Mouse (Mus musculus) layer of hippocampus, adult 11-12 months (tissue): ENCODE measurements around the gene Akap13.
"Not testable (repeated sequence)": the region's sequence is repeated elsewhere in the genome, so short reads cannot be mapped to it uniquely, and the experiment has no call there.

Experiments
- DNase-seq: peaks from one replicate; pipeline ENCODE4 v3.0.0; 2022; ENCODE audit warnings: low spot score

Gene Akap13

DNA sequence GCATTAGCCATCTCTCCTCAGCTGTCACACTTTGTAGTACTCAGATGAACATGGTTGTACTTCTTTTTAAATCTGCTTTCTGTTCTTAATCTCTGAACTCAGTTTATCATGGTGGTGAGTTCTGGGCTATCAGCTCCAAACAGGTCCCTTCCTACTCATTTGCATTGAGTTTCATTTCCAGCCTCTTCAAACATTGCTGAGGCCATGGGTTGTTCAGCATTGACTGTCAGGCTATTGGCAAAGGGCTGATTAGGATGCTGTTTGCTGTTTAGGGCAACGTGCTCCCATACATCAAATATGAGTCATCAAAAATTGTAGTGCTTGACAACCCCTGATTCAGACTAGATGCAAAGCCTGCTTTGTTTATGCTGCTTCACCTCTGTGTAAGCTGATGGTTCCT, 268.7 kb downstream of the Akap13 start:
- no peak for DNase-seq

DNA sequence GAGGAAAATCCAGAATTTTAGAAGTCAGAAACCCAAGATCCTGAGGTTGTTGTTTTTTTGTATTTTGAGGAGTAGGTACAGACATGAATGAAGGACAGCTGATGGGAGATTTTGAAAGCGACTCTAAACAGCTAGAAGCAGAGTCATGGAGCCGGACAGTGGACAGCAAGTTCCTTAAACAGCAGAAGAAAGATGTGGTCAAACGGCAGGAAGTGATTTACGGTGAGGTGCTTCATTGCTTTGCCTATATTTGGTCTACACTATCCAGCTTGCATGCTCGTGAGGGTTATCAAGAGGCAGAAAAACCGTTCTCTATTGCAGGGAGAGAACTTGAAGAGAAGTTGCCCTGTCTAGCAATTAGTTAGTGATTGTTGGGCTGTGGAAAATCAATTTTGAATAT, 270.6 kb downstream of the Akap13 start:
- no peak for DNase-seq

DNA sequence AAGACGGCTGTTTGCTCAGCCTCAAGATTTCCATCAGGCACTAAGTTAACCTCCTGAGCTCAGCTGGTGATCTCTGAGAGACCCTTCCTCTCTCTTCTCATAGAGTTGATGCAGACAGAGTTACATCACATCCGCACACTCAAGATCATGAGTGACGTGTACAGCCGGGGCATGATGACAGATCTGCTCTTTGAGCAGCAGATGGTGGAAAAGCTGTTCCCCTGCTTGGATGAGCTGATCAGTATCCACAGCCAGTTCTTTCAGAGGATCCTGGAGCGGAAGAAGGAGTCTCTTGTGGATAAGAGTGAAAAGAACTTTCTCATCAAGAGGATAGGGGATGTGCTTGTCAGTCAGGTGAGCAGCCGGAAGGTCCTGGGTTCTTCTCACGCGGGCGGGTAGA, 271.5 kb downstream of the Akap13 start:
- no peak for DNase-seq

DNA sequence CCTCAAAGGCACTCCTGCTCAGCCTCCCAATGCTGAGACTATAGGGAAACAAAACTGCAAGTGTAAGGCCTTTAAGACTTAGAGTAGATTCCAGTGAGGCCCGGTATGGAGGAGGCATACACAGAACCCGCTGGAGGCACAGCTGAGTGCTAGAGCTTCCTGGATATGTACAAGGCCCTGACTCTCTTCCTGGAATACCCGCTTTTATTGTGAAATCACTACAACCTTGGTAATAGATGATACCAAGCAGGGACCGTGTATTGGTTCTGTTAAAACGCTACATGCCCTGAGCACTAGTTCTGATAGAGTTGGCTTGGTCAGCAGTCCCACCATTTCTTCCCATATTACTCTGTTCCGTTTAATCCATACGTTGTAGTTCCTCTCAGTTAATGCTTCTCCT, 274.3 kb downstream of the Akap13 start:
- no peak for DNase-seq

DNA sequence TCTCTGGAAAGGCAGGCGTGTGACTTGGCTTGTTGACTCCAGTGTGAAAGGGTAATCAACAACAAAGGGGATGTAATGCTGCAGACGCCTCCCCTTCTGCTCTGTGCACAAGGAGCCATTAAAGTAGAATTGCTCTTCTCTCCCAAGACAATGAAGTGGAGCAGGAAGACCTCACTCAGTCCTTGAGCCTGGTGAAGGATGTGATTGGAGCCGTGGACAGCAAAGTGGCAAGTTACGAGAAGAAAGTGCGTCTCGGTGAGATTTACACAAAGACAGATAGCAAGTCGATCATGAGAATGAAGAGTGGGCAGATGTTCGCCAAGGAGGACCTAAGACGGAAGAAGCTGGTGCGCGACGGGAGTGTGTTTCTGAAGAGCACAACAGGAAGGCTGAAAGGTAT, 274.9 kb downstream of the Akap13 start:
- DNase-seq = no peak

DNA sequence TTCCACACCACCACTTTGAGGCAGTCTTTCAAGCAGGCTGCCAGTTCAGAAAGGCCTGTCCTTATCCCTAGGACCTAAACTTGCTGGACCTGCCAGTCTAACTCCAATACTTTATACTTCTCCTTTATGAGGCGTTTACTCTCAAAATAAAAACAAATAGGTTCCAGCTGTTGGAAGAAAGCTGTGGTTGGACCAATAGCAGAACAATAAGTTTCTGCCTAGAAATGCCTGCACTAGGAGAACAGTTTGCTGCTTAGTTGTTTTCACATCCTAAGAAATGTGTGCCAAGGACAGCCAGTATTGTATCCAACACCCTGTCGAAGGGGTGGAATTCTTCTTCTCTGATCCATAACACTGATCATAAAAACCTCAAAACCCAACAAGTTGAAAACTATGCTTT, 276.6 kb downstream of the Akap13 start:
- no peak for DNase-seq

DNA sequence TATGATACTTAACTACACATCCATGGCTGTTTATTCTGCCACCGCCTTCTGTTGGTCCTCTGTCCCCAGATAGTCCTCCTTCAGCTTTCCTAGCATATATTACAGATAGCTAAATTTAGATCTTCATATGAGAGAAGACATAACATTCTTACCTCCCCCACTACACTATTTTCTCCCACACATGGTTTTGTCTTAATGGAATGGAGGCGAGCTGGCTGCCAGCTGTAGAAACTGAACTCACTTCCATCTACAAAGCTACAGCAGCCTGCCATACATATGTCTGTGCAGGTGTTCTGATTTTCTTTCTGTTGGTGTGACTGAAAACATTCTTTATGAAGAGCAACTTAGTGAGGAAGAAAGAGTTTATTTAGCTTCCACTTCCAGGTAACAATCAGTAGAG, 277.8 kb downstream of the Akap13 start:
- DNase-seq = no peak

DNA sequence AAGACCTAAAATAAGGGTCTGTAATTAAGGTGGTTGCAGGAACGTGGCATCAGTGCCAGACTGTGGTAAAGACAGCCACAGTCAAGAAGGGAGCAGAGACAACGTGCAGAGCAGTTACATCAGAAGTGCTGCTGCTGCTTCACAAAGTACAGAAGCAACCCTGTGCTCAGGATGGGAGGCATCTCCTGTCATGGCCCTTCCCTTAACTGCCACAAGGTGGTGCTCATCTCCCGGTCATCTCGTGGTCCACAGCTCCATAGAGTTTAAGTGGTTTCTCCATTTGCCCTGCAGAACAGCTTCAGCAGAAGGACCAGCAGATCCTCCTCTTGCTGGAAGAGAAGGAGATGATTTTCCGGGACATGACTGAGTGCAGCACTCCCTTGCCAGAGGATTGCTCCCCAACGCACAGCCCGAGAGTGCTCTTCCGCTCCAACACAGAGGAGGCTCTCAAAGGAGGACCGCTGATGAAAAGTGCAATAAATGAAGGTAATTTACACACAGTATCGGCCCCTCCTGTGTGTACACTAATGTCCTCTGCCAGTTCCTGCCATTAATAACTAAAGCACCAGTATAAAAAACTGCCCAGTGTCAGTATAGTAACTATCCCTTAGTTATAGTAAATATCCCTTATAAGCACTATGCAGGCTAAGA, 283.9 kb downstream of the Akap13 start:
- peak; percentile 75 for DNase-seq

DNA sequence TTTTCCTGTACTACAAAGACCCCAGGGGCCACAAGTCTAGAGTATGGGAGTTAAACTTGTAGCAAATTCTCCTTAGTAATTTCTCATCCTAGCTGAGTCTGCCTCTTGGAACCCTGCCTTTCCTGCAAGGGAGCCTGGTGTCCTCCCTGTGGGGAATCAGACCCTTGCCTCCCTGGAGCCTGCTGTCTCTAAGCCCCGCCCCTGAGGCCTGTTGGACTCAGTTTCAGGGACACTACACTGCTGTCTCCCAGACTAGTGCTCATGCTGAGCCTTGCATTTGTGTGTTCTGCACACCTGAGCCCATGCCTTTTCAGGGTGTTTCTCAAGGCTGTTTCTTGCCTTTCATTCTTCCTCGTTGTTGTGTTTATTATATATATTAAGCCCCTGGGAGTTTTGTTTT, 289.2 kb downstream of the Akap13 start:
- no peak for DNase-seq

DNA sequence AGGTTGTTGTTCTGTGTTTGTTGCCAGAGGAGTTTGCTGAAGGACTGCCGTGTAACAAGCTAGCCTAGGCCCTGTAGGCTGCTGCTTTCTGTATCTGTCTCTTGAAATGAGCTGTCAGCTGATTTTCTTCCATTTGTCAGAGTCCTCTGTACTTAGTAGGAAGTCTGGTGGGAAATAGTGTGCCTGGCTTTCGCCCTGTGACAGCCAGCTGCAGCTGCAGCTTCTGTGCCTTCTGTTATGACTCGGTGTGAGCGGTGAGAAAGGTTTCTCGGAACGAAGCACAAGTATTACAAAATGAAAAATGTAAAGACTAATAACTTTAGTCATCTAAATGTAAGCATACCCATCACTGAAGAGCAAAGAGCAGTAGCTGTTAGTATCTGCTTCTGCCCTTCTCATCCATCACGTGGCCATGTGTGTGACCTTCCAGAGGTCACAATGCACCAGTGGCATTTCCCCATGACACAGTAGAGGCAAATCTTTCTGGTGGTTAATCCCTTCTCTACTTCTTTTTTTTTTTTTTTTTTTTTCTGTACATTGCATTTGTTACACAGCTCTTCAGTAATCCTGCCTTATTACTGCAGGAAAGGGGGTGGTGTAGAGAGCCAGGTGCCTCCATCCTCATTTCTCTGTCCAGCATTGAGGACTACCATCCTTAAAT, 289.8 kb downstream of the Akap13 start:
- DNase-seq = no peak

DNA sequence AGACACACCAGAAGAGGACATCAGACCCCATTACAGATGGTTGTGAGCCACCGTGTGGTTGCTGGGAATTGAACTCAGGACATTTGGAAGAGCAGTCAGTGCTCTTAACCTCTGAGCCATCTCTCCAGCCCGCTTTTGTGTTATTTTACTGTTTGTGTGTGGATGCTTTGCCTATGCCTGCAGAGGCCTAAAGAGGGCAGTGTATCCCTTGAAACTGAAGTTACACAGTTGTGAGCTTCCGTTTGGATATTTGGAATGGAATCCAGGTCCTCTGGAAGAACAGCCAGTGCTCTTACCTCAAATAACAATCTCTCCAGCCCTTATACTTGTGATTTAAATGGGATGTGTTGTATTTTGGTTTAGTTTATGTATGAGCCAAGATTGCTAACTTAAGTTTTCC, 290.6 kb downstream of the Akap13 start:
- not testable (repeated sequence) for DNase-seq

DNA sequence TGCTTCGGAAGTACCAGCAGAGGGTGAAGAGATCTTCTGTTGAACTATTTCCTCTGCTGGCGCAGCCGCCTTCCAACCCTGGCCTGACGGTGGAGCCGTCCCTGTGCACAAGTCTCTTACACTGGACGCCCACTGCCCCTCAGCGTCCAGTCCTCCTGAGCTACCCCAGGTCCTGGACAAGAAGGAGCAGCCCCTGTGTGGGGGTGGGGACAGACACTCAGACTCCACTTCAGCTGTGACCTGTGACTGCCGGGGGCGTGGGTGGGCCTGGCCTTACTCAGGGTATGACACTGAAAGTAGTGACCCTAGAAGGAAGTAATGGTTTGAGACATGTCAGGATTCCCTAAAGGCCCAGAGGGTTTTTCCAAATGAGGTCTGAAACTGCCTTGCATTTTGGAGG, 295.2 kb downstream of the Akap13 start:
- DNase-seq = no peak

DNA sequence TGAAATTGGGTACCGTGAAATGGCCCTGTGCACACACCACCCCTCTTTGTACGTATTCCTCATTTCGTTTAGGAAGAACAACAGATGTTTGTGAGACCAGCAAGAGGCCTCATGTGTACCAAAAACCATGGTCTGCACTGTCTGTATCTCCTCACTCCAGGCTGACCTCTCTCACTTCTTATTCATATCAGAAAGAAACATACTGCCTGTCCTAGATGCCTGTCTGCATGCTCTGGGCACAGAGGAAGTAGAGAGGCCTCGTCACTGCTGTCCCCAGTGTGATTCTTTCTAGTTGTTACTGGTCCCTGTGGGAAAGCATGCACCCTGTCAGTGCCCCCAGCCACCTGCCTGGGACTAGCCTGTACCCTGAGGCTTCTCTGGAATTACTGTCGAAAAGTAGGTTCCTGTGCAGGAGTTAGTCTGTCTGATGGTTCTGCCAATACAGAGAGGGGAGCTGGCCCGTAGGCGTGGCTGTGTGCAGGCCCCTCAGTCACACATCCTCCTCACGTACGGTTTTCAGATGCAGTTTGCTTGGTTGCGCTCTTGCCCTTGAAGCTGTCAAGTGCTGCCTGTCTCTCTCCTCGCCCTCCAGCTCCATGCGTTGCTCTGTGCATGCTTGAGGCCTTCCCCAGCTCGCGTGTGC, 295.9 kb downstream of the Akap13 start:
- no peak for DNase-seq

DNA sequence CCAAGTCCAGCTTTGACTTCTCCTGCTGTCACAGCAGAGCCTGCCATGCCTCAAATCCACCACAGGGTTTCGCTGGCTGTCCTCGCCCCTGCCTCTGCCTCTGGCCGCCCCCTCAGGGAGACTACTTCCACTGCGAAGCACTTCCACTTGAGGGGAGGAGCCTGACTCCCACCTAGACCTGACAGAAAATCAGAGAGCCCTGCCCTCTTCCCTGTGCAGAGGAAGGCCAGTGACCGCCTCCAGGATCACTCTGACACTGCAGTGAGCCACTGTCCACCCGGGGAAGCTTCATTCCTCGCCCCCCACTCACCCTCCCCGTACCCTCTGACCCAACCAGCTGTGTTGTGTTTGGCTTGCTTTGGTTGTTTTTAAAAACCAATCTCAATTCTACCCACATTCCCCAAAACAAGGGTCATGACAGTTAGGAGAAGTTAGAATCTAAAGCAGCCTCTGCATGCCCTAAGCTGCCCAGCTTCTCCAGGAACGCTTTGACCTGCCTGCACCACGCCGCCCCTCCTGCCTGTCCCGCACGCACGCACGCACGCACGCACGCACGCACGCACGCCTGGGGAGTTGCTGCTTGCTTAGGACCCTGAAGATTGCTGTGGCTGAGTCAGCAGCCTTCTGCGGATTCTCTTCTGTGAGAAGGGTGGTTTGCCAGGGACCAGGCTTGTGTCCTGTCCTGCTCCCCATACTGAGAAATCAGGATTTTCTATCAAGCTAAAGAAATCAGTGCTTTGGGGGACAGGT, 297.3 kb downstream of the Akap13 start:
- DNase-seq = no peak

DNA sequence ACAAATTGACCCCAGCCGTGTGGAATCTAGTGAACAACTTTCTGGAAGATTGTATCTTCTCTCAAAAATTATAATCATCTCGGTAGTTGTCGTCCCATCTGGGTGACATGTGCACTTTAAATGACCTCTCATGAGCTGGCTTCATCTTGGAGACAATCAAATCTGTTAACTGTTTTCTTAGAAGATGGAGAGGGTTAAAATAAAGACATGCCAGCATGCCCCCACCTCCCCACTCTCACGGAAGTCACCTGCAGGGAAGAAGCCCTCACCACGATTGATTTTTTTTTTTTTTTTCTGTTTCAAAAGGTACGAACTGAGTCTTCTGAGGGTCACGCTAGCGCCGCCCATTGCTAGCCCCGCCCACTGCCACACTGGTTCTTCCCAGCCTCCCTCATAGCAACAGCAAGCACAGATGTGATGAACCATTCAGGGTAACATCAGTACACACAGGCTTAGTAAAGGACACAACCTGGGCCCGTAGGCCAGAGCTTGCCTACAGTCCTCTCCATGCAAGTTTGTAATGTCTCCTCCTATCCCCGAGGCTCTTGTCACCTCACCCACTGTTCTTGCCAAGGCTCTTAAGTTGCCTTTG, 298.0 kb downstream of the Akap13 start:
- DNase-seq = no peak

DNA sequence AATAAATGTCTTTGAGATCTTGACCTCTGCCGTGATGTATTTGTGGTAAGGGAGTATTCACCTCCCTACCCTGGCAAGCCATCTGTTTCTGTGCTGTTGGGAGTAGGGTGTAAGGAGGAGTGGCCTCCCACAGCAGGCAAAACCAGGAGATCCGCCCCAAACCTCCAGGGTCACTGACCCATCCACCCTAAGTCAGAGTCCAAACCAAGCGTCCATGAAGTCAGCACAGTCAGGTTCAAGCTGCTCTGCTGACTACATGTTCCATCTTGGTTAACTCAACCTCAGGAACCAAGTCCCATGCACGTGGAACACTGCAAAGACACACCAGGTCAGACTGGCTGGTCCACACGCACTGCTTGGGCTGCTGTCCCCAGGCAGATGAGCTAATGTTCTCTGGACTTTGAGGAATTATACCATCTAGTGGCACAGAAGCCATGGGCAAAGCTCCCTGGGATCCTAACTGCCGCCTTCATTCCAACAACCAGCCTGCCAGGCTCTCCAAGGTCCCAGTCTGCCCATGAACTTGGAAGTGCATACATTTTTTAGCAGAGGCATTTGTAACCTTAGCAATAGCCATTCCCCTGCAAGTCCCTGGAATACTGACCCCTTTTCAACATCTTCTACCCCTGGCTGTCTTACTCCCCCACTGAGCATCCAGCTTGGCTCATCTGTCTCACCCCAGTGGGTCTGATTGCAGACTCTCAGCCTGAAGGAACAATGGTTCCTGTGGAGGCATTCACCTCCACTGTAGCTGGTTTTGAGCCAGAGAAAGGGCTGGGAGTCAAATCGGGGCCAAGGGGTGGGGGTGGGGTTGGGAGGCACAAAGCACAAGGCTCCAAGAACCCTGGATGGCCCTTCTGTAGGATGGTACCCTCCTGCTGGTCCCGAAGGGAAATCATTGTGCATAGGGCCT, 299.5 kb downstream of the Akap13 start:
- no peak for DNase-seq

DNA sequence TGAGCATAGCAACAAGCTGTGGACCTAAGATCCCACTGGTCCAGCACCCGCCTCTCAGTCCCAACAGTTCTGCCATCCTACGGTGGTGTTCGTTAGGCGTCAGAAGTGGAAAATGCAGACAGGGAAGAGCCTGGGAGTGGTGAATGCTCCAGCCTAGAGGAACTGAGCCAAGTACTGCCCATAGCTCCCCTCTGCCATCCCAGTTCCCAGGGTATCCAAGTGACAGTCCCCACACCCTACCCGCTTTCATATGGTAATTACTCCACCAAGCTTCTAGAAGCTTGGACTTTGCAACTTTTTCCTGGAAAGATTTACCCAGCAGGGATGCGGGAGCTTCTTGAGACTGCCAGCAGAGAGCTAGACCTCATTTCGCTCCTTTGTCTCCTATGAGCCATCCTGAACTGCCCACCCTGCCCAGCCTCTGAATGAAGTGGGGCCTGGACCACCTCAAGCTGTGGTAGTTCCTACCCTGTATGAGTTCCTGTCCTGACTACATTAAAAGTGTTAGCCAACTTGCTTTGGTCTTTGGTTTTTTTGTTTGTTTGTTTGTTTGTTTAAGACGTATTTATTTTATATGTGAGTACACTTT, 300.6 kb downstream of the Akap13 start:
- no peak for DNase-seq

DNA sequence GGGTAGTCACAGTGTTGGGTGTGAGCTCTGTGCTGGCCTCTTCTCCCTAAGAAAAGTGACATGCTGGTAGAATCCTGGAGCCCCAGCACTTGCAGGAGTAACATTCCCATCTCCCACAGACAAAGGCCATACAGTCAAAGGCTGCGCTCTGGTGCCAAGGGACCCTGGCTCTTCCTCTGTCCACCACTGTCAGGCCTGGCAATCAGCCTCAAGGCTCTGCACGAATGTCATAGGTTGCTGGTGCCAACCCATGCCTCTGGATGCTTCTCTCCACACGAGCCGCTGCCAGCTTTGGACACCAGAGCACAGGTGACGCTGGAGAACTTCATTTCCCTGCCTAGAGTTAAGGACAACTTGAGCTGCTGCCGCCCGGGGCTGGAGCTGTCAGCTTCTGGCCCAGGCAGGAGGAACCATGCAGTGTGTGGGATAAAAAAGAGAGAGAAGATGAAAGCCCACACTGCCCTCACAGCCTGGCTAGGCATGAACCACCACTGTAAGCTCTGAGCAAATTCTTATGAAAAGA, 304.7 kb downstream of the Akap13 start:
- DNase-seq = no peak

DNA sequence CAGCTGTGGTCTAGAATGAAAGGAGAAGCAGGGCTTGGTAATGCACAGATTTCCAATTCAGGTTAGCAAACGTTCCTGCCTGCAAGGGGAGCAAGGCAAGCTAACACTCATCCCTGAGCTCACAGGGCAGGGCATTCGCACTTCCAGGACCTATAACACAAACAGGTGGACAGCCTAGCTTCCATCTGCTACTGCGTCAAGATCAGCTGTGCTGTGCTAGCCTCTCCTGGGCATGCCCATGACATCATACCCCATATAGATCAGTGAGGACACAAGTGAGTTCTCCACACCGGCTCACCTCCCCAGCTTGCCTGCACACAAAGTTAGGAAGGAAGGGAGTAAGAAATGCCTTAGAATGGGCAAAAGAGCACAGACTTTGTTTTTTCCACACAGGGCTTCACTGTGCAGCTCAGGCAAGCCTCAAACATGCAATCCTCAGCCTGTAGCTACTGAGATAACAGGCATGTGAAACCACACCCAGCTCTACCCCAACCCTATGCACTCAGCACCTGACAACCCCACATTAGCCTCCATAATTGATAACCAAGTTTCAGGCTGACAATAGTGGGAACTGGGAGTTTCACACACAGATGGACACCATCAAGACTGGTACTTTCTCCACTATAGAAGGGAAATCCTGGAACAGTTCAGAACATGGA, 305.5 kb downstream of the Akap13 start:
- not testable (repeated sequence) for DNase-seq

DNA sequence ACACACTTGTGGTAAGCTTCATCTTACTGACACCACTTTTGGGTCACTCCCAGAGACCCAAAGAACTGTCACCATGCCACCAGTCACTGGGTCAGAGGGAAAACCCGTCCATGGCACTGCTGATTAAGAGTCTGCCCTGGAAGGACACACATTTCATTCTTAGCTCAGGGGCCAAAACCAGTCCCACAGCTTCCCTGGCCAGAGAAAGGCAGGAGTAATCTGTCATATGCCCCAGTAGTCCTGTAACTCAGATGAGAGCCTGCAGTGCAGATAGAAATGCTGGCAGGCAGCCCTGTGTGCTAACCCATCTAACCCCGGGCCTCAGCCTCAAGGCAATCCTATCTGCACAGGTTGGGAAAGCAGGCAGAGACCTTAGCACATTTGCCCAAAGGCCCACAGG, 306.9 kb downstream of the Akap13 start:
- DNase-seq = not testable (repeated sequence)
